Mouse (Mus musculus): ENCODE data around the gene Gm9844. TPM values are rescaled to one million over a fixed set of nuclear protein-coding genes. Genes with fewer than 3 reads are reported as not detected.
A peak's percentile ranks its signal among the peaks of the same experiment; 100 is the strongest.

The Gm9844 gene
- polyA plus RNA-seq, 1 experiment = 1.9 TPM

- Histone ChIP-seq H3K4me3 (ENCODE audit: extremely low read depth, insufficient read depth, insufficient read length) (peak overlapping the region; percentile 71), H3K36me3 (ENCODE audit: control insufficient read depth, insufficient read depth, low read length) (peaks cover 25% of the 10 kb centered on the region), H3K4me1 (ENCODE audit: control insufficient read depth, insufficient read depth, insufficient read length) (peaks cover 12% of the 10 kb centered on the region; the same call in 1 of the 2 replicates), H3K27me3 (ENCODE audit: control insufficient read depth, insufficient read depth, low read length) (no peaks in the 10 kb centered on the region), H3K27ac (ENCODE audit: insufficient read depth, low read length) (peak overlapping the region; percentile 99)
- TF ChIP-seq CTCF (IDR thresholded peaks at IDR 0.05; ENCODE audit: extremely low read depth, insufficient read depth, insufficient read length, insufficient replicate concordance) = no peak
- no peak for TF ChIP-seq POLR2A (IDR thresholded peaks at IDR 0.05; ENCODE audit: low read depth, low read length)
- no peak for DNase-seq (ENCODE audit: low read depth in 1 of 2, low spot score in 2 of 2)
- WGBS = under 1% methylated on average over 10 of the region's 10 CpGs
Observed at GRCm38 (mm10) chr7:24903444-24903825, 41.4 kb downstream of the Gm9844 start.

- under 1% methylated on average over 29 of the region's 30 CpGs for whole genome bisulfite sequencing
- Histone ChIP-seq H3K36me3 (ENCODE audit: control insufficient read depth, insufficient read depth, low read length) (peaks cover 27% of the 10 kb centered on the region), H3K27ac (ENCODE audit: insufficient read depth, low read length) (peak overlapping the region; percentile 99), H3K4me3 (ENCODE audit: extremely low read depth, insufficient read depth, insufficient read length) (peak overlapping the region; percentile 80), H3K4me1 (ENCODE audit: control insufficient read depth, insufficient read depth, insufficient read length) (peaks cover 12% of the 10 kb centered on the region; the same call in 1 of the 2 replicates), H3K27me3 (ENCODE audit: control insufficient read depth, insufficient read depth, low read length) (no peaks in the 10 kb centered on the region)
- TF ChIP-seq POLR2A (IDR thresholded peaks at IDR 0.05; ENCODE audit: low read depth, low read length) (peak; percentile 84), CTCF (IDR thresholded peaks at IDR 0.05; ENCODE audit: extremely low read depth, insufficient read depth, insufficient read length, insufficient replicate concordance) (0 out of 2 replicates have a peak, but pooled peaks have one; percentile 3)
- peak; percentile 97 to 98 for DNase-seq (ENCODE audit: low read depth in 1 of 2, low spot score in 2 of 2)
Observed at GRCm38 (mm10) chr7:24904070-24904483, 42.1 kb downstream of the Gm9844 start.

DNA sequence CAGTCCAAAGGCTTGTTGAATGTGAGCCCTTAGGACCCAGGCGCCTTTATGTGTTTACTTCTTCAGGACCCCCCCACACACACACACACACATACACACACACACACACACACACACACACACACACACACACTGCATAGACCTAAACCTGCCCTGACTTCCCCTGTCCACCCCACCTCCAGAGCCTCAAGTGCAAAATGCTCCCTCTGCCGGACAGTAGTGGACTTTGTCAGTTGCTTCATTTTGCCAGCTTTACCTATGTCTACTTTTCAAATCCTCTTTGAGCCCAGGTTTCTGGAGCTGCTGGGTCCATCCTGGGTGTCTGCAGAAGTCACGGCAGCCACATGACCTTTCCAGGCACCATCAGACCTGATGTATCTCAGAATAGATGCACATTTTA, 42.9 kb downstream of the Gm9844 start:
- peak in 1 of 2 experiments; percentile 75 for DNase-seq (ENCODE audit: low read depth in 1 of 2, low spot score in 2 of 2)
- H3K27me3 ChIP-seq (ENCODE audit: control insufficient read depth, insufficient read depth, low read length) = no peaks in the 10 kb centered on the region
- H3K36me3 ChIP-seq (ENCODE audit: control insufficient read depth, insufficient read depth, low read length) = peaks cover 21% of the 10 kb centered on the region
- peak overlapping the region; percentile 80 for H3K4me3 ChIP-seq (ENCODE audit: extremely low read depth, insufficient read depth, insufficient read length)
- H3K4me1 ChIP-seq (ENCODE audit: control insufficient read depth, insufficient read depth, insufficient read length) = peaks cover 12% of the 10 kb centered on the region; the same call in 1 of the 2 replicates
- H3K27ac ChIP-seq (ENCODE audit: insufficient read depth, low read length) = peak overlapping the region; percentile 90
- 12% methylated on average over 3 of the region's 3 CpGs for WGBS
- no peak for TF ChIP-seq POLR2A (IDR thresholded peaks at IDR 0.05; ENCODE audit: low read depth, low read length)
- TF ChIP-seq CTCF (IDR thresholded peaks at IDR 0.05; ENCODE audit: extremely low read depth, insufficient read depth, insufficient read length, insufficient replicate concordance) = peak; percentile 59; the same call in 1 of the 2 replicates

DNA sequence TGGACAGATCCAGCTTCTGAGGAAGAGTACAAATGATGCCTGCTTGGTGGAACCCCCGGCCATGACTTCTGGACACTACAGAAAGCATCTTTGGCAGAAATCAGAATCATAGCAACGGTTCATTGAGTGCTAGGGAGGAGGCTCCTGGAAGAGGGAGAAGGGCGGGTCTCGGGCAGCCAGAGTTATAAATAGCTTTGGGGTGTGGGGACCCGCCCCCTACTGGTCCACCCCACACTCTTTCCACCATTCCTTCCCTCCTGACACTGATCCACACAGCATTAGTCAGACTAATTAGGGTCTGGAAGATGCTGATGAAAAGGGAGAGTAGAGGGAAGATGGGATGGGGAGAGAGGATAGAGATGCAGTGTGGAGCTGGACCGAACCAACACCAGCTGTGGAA, 44.5 kb downstream of the Gm9844 start:
- TF ChIP-seq CTCF (IDR thresholded peaks at IDR 0.05; ENCODE audit: extremely low read depth, insufficient read depth, insufficient read length, insufficient replicate concordance) = no peak
- no peak for TF ChIP-seq POLR2A (IDR thresholded peaks at IDR 0.05; ENCODE audit: low read depth, low read length)
- Histone ChIP-seq H3K4me3 (ENCODE audit: extremely low read depth, insufficient read depth, insufficient read length) (peak overlapping the region; percentile 52), H3K4me1 (ENCODE audit: control insufficient read depth, insufficient read depth, insufficient read length) (peaks cover 12% of the 10 kb centered on the region; the same call in 1 of the 2 replicates), H3K36me3 (ENCODE audit: control insufficient read depth, insufficient read depth, low read length) (peaks cover 22% of the 10 kb centered on the region), H3K27me3 (ENCODE audit: control insufficient read depth, insufficient read depth, low read length) (no peaks in the 10 kb centered on the region), H3K27ac (ENCODE audit: insufficient read depth, low read length) (peak overlapping the region; percentile 94)
- 4% methylated on average over 6 of the region's 6 CpGs for WGBS
- no peak for DNase-seq (ENCODE audit: low read depth in 1 of 2, low spot score in 2 of 2)

GRCm38 (mm10) chr7:24907211-24907748, 45.3 kb downstream of the Gm9844 start:
- WGBS = 21% methylated on average over 13 of the region's 13 CpGs
- H3K36me3 ChIP-seq (ENCODE audit: control insufficient read depth, insufficient read depth, low read length) = peaks cover 30% of the 10 kb centered on the region

More at GRCm38 (mm10) chr7:24907211-24907748, 45.3 kb downstream of the Gm9844 start:
- TF ChIP-seq POLR2A (IDR thresholded peaks at IDR 0.05; ENCODE audit: low read depth, low read length) = no peak
- peak; percentile 22; the same call in 1 of the 2 replicates for TF ChIP-seq CTCF (IDR thresholded peaks at IDR 0.05; ENCODE audit: extremely low read depth, insufficient read depth, insufficient read length, insufficient replicate concordance)
- H3K27me3 ChIP-seq (ENCODE audit: control insufficient read depth, insufficient read depth, low read length) = no peaks in the 10 kb centered on the region
- peak overlapping the region; percentile 94 for H3K27ac ChIP-seq (ENCODE audit: insufficient read depth, low read length)
- peak overlapping the region; percentile 48 for H3K4me3 ChIP-seq (ENCODE audit: extremely low read depth, insufficient read depth, insufficient read length)
- peaks cover 12% of the 10 kb centered on the region; the same call in 1 of the 2 replicates for H3K4me1 ChIP-seq (ENCODE audit: control insufficient read depth, insufficient read depth, insufficient read length)
- DNase-seq (ENCODE audit: low read depth in 1 of 2, low spot score in 2 of 2) = peak in 1 of 2 experiments; percentile 75

Other genes with a start within 250 kb of the Gm9844 start
- not detected in 2 replicates for gene Lypd3, start 225.7 kb upstream of the Gm9844 start, polyA plus RNA-seq (2012; rRNA removed)
- gene Tex101, start 185.5 kb upstream of the Gm9844 start, polyA plus RNA-seq (2012; rRNA removed) = not detected in 2 replicates
- not detected in 2 replicates for gene BC049730, start 153.0 kb upstream of the Gm9844 start, polyA plus RNA-seq (2012; rRNA removed)
- gene Gm4763, start 135.3 kb upstream of the Gm9844 start, polyA plus RNA-seq (2012; rRNA removed) = not detected in 2 replicates
- gene Cd177, start 101.9 kb upstream of the Gm9844 start, polyA plus RNA-seq (2012; rRNA removed) = 6.9 and 8.8 TPM in 2 replicates
- 0.41 and 0.49 TPM in 2 replicates for gene Ceacam10, start 85.0 kb upstream of the Gm9844 start, polyA plus RNA-seq (2012; rRNA removed)
- gene Lypd4, start 7.7 kb downstream of the Gm9844 start, polyA plus RNA-seq (2012; rRNA removed) = not detected in 2 replicates
- not detected in 2 replicates for gene Dmrtc2, start 7.8 kb downstream of the Gm9844 start, polyA plus RNA-seq (2012; rRNA removed)
- gene Rps19, start 22.2 kb downstream of the Gm9844 start, polyA plus RNA-seq (2012; rRNA removed) = 627 and 638 TPM in 2 replicates
- gene Cd79a, start 35.2 kb downstream of the Gm9844 start, polyA plus RNA-seq (2012; rRNA removed) = 959 and 1,255 TPM in 2 replicates
- 915 and 1,063 TPM in 2 replicates for gene Arhgef1, start 40.7 kb downstream of the Gm9844 start, polyA plus RNA-seq (2012; rRNA removed)
- not detected in 2 replicates for gene Gm4881, start 82.3 kb downstream of the Gm9844 start, polyA plus RNA-seq (2012; rRNA removed)
- gene Rabac1, start 110.5 kb downstream of the Gm9844 start, polyA plus RNA-seq (2012; rRNA removed) = 361 and 478 TPM in 2 replicates
- 11.2 and 16.0 TPM in 2 replicates for gene Atp1a3, start 143.7 kb downstream of the Gm9844 start, polyA plus RNA-seq (2012; rRNA removed)
- gene Grik5, start 210.1 kb downstream of the Gm9844 start, polyA plus RNA-seq (2012; rRNA removed) = 10.2 and 12.9 TPM in 2 replicates
- 23.7 and 34.7 TPM in 2 replicates for gene Zfp574, start 210.4 kb downstream of the Gm9844 start, polyA plus RNA-seq (2012; rRNA removed)

Data from spleen, adult 2 months (tissue).